Mouse (Mus musculus) testis, postnatal 14 days (tissue): ENCODE data around the gene Olfr1450.
"Not testable (repeated sequence)": the region's sequence is repeated elsewhere in the genome, so short reads cannot be mapped to it uniquely, and the experiment has no call there.

Experiments
- DNase-seq: peaks from one replicate; pipeline ENCODE4 v3.0.0; 2021; ENCODE audit warnings: low spot score

The Olfr1450 gene

GRCm38 (mm10) chr19:12949958-12950357 lies at the start of gene Olfr1450:
TSS of gene Olfr1450 (plus strand) at chr19:12950258.
- DNase-seq = no peak

GRCm38 (mm10) chr19:12903643-12904042 lies 46.4 kb upstream of the Olfr1450 start, which contains the start of gene Olfr1447:
TSS of gene Olfr1447 (minus strand) at chr19:12903743.
- no peak for DNase-seq

GRCm38 (mm10) chr19:12924319-12924718 lies 25.7 kb upstream of the Olfr1450 start, which contains the start of gene Olfr1448:
TSS of gene Olfr1448 (minus strand) at chr19:12924419.
- no peak for DNase-seq

- DNase-seq = no peak
Measured at GRCm38 (mm10) chr19:12930540-12930939, 19.5 kb upstream of the Olfr1450 start, which contains the start of gene Olfr1449. TSS of gene Olfr1449 (plus strand) at chr19:12930840.

GRCm38 (mm10) chr19:12970082-12970481 lies 20.0 kb downstream of the Olfr1450 start:
- DNase-seq = not testable (repeated sequence)

- not testable (repeated sequence) for DNase-seq
Measured at GRCm38 (mm10) chr19:12992316-12992715, 42.3 kb downstream of the Olfr1450 start.

GRCm38 (mm10) chr19:12994714-12995113 lies 44.7 kb downstream of the Olfr1450 start, which contains the start of gene Olfr1451:
TSS of gene Olfr1451 (plus strand) at chr19:12995014.
- DNase-seq = no peak
